Mouse (Mus musculus): ENCODE data around the gene Nxf7. TPM values are rescaled to one million over a fixed set of nuclear protein-coding genes. Genes with fewer than 3 reads are reported as not detected.
"Not testable (repeated sequence)": the region's sequence is repeated elsewhere in the genome, so short reads cannot be mapped to it uniquely, and the experiment has no call there.

Gene Nxf7
- polyA plus RNA-seq, 1 experiment from 2014 or later, result 0.25 TPM

DNA sequence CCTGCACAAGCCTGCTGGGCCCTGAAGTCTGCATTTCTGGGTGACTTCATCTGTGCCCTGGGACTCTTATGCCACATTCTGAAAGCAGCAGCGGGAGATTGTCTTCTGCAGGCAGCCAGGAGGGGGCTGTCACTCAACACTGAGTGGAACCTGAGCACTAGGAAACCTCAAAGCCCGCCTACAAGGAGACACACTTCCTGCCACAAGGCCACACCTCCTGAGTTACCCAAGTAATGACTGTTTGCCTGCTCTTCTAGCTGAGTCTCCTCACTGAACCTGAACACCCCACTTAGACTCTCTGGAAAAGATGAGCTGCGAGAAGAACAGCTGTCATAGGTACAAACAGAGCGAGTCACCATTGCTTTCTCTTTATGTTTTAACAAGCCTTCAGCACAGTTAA lies 33.6 kb downstream of the Nxf7 start:
- not testable (repeated sequence) for H3K9ac ChIP-seq (ENCODE audit: low read depth, low read length); H3K4me2 ChIP-seq; H3K9me3 ChIP-seq (ENCODE audit: control insufficient read depth, low read length); DNase-seq (ENCODE audit: low spot score); H3K4me3 ChIP-seq (ENCODE audit: low read depth, low read length); H3K36me3 ChIP-seq (ENCODE audit: control insufficient read depth, insufficient read depth, low read length); H3K4me1 ChIP-seq (replicated peaks; ENCODE audit: control insufficient read depth, insufficient read depth, low read length); H3K27me3 ChIP-seq (replicated peaks; ENCODE audit: control insufficient read depth, insufficient read depth, low read length); H3K27ac ChIP-seq (ENCODE audit: low read depth, low read length); ATAC-seq (replicated peaks; ENCODE audit: low FRiP score)
- 51% methylated on average over 4 of the region's 4 CpGs for WGBS

DNA sequence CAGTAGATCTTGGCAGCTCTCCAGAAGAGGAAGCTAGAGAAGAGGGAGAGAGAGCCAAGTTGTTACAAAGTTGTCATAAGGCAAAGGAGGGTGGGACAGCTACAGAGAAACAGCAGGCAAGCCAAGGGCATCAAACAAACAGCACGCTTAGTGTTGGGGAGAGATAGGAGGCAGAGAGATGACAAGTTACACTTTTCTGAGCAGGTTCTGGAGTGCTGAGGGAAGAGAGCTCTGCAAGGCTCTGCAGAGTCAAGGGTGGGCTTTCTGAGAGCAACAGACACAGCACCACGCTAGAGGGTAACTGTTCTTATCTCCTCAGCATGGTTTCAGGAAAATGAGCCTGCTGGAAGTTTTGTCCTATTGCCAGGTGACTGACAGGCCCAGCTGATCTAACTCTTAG lies 35.7 kb downstream of the Nxf7 start:
- ATAC-seq (replicated peaks; ENCODE audit: low FRiP score) (no peak), DNase-seq (ENCODE audit: low spot score) (no peak)
- no peak overlapping the region for H3K9ac ChIP-seq (ENCODE audit: low read depth, low read length)
- no peak overlapping the region for H3K4me3 ChIP-seq (ENCODE audit: low read depth, low read length)
- H3K4me2 ChIP-seq, result no peak overlapping the region
- no peaks in the 10 kb centered on the region for H3K27me3 ChIP-seq (replicated peaks; ENCODE audit: control insufficient read depth, insufficient read depth, low read length)
- no peaks in the 10 kb centered on the region for H3K36me3 ChIP-seq (ENCODE audit: control insufficient read depth, insufficient read depth, low read length)
- no peaks in the 10 kb centered on the region for H3K9me3 ChIP-seq (ENCODE audit: control insufficient read depth, low read length)
- H3K4me1 ChIP-seq (replicated peaks; ENCODE audit: control insufficient read depth, insufficient read depth, low read length), result no peaks in the 10 kb centered on the region
- WGBS, result 25% methylated on average over 2 of the region's 2 CpGs
- H3K27ac ChIP-seq (ENCODE audit: low read depth, low read length), result no peak overlapping the region

DNA sequence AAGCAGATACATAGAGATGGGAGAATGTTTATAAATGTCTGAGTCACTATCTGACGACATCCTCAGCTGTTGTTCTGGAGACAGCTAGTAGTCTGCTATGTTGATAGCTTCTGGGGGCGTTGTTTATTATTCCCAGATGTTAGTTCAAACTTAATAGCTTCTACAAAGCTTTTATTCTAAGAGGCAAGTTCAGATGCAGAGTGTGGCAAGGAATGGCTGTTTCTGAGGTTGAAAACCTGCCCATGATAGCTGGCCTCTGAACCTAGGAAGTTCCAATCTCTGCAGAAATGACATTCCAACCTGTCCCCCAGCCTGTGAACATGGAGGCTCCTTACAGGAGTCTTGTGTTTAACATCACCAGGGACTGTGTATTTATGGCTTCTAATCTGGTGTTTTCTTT lies 36.9 kb downstream of the Nxf7 start:
- not testable (repeated sequence) for H3K9me3 ChIP-seq (ENCODE audit: control insufficient read depth, low read length); H3K4me1 ChIP-seq (replicated peaks; ENCODE audit: control insufficient read depth, insufficient read depth, low read length); H3K27me3 ChIP-seq (replicated peaks; ENCODE audit: control insufficient read depth, insufficient read depth, low read length); H3K4me2 ChIP-seq; DNase-seq (ENCODE audit: low spot score); H3K27ac ChIP-seq (ENCODE audit: low read depth, low read length); H3K4me3 ChIP-seq (ENCODE audit: low read depth, low read length); H3K9ac ChIP-seq (ENCODE audit: low read depth, low read length); ATAC-seq (replicated peaks; ENCODE audit: low FRiP score); H3K36me3 ChIP-seq (ENCODE audit: control insufficient read depth, insufficient read depth, low read length)
- WGBS, result 48% methylated on average over 2 of the region's 2 CpGs

DNA sequence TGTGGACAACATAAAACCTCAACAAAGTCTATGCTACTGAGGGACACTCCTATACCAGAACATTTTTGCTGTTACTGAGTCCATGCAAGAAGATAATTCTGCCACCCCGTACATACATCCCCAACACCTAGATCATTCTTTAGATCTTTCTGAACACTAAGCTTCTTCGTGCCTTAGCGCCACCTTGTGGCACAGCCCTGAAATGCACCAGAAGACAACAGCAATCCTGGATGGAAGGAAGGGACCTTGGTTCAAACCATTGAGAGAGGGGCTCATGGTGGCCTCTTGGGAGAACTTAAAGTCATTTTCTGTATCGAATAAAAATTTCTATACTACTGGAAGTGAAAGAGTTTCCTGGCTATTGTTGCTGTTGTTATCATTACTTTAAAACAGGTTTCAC lies 37.6 kb downstream of the Nxf7 start:
- whole genome bisulfite sequencing, result 27% methylated on average over 4 of the region's 4 CpGs
- not testable (repeated sequence) for H3K27ac ChIP-seq (ENCODE audit: low read depth, low read length); H3K36me3 ChIP-seq (ENCODE audit: control insufficient read depth, insufficient read depth, low read length); DNase-seq (ENCODE audit: low spot score); H3K4me1 ChIP-seq (replicated peaks; ENCODE audit: control insufficient read depth, insufficient read depth, low read length); ATAC-seq (replicated peaks; ENCODE audit: low FRiP score); H3K4me2 ChIP-seq; H3K27me3 ChIP-seq (replicated peaks; ENCODE audit: control insufficient read depth, insufficient read depth, low read length); H3K9me3 ChIP-seq (ENCODE audit: control insufficient read depth, low read length); H3K9ac ChIP-seq (ENCODE audit: low read depth, low read length); H3K4me3 ChIP-seq (ENCODE audit: low read depth, low read length)

DNA sequence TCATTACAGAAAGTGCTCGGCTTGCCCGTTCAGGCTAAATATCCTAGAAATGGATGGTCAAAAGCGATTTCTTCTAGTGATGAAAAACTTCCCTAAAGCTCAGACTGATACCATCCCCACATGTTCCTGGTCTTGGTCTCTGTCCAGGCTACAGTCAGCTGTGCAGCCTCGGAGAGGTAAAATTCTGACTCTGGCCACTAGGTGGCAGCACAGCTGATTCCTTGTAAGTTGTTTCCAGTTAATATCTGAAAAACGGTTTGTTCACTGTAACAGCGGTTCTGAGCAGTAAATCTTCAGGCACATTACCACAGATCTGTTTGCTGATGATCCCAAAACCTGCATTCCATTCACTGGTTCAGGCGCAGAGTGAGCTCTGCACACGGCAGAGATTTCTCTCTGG lies 38.9 kb downstream of the Nxf7 start:
- H3K9me3 ChIP-seq (ENCODE audit: control insufficient read depth, low read length); H3K4me1 ChIP-seq (replicated peaks; ENCODE audit: control insufficient read depth, insufficient read depth, low read length); H3K4me3 ChIP-seq (ENCODE audit: low read depth, low read length); DNase-seq (ENCODE audit: low spot score); H3K27ac ChIP-seq (ENCODE audit: low read depth, low read length); H3K4me2 ChIP-seq; H3K36me3 ChIP-seq (ENCODE audit: control insufficient read depth, insufficient read depth, low read length); H3K27me3 ChIP-seq (replicated peaks; ENCODE audit: control insufficient read depth, insufficient read depth, low read length); H3K9ac ChIP-seq (ENCODE audit: low read depth, low read length); ATAC-seq (replicated peaks; ENCODE audit: low FRiP score): not testable (repeated sequence)
- 27% methylated on average over 8 of the region's 8 CpGs for WGBS

Other genes starting within 250 kb of the Nxf7 start
- gene Gm5128, start 225.5 kb downstream of the Nxf7 start, polyA plus RNA-seq (2014; fragmentation: Nextera tagmentation; extraction: Ambion mirVana), result not detected in 2 replicates
- not detected in 2 replicates for gene Gm7903, start 164.9 kb downstream of the Nxf7 start, polyA plus RNA-seq (2014; fragmentation: Nextera tagmentation; extraction: Ambion mirVana)
- gene AV320801, start 104.2 kb downstream of the Nxf7 start, polyA plus RNA-seq (2014; fragmentation: Nextera tagmentation; extraction: Ambion mirVana), result not detected in 2 replicates
- not detected in 2 replicates for gene Prame, start 28.9 kb upstream of the Nxf7 start, polyA plus RNA-seq (2014; fragmentation: Nextera tagmentation; extraction: Ambion mirVana)
- gene Tcp11x2, start 95.0 kb upstream of the Nxf7 start, polyA plus RNA-seq (2014; fragmentation: Nextera tagmentation; extraction: Ambion mirVana), result not detected in 2 replicates
- gene Tmsb15a, start 126.5 kb upstream of the Nxf7 start, polyA plus RNA-seq (2014; fragmentation: Nextera tagmentation; extraction: Ambion mirVana), result not detected in 2 replicates
- gene Armcx5, start 144.0 kb upstream of the Nxf7 start, polyA plus RNA-seq (2014; fragmentation: Nextera tagmentation; extraction: Ambion mirVana), result 7.3 and 8.4 TPM in 2 replicates
- gene Gprasp1, start 144.0 kb upstream of the Nxf7 start, polyA plus RNA-seq (2014; fragmentation: Nextera tagmentation; extraction: Ambion mirVana), result 24.2 and 28.5 TPM in 2 replicates
- 35.6 and 36.8 TPM in 2 replicates for gene Bhlhb9, start 198.8 kb upstream of the Nxf7 start, polyA plus RNA-seq (2014; fragmentation: Nextera tagmentation; extraction: Ambion mirVana)
- 6.5 and 8.9 TPM in 2 replicates for gene Gprasp2, start 240.3 kb upstream of the Nxf7 start, polyA plus RNA-seq (2014; fragmentation: Nextera tagmentation; extraction: Ambion mirVana)

All from liver, embryonic 11.5 days (tissue).